Mouse (Mus musculus): Measurements from ENCODE around the gene 9230102O04Rik.

9230102O04Rik gene

GRCm38 (mm10) chr2:9888913-9889650, at the start of gene 9230102O04Rik:
Gene 9230102O04Rik, minus strand, starts transcription at chr2:9889540.
- DNase-seq (ENCODE audit: low read depth, low spot score): no peak

DNA sequence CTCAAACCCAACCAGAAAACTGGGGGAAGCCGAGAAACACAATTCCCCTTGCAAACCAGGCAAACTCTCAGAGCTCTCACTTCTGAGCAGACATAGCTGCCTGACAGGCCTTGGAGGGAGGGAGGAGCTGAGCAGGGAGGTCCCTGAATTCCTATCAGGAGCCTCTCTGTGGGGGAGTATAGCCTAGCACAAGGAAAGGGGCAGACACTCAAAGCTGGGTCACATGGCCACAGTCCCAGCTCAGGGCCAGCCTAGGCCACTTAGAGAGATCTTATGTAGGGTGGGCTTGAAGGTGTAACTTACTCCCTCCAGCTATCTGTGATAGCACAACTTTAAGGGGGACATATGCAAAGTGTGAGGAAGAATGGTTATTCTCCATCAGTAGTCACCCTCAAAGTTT, 46.6 kb upstream of the 9230102O04Rik start:
- no peak for DNase-seq (ENCODE audit: low read depth, low spot score)

GRCm38 (mm10) chr2:9926905-9927283, 37.6 kb upstream of the 9230102O04Rik start:
- no peak for DNase-seq (ENCODE audit: low read depth, low spot score)

DNA sequence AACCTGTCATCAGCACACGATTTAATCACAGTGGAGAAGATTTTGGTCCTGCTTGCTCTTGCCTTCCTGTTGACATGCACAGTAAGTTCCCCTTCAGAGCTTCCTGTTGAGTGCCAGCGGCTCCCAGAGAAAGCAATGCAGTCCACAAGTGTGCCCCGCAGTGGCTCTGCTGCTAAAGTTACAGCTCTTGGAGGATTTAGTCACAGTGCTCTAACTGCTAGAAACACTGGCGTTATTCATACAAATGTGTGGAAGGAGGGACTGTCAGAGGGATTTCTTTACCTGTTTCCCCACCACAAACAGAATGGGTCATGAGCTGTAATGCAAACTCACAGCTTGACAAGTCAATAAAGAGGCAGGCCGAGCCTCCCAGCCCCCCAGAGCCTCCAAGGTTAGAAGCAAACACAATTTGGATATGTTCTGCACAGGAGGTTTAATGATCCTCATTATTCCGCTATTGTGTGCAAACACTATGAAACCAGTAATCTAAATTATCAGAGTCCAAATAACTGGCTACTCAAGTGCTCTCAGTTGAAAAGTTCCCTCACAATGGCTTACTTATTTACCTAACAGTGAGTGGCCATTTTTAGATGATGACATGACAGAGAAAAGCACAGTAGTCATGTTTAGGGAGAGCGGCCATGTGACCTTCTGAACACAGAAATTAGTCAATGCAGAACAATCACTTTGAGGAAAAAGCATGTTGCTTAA, 37.0 kb upstream of the 9230102O04Rik start:
- DNase-seq (ENCODE audit: low read depth, low spot score): no peak

- DNase-seq (ENCODE audit: low read depth, low spot score): no peak
Measured at GRCm38 (mm10) chr2:9918691-9919471, 29.5 kb upstream of the 9230102O04Rik start.

DNA sequence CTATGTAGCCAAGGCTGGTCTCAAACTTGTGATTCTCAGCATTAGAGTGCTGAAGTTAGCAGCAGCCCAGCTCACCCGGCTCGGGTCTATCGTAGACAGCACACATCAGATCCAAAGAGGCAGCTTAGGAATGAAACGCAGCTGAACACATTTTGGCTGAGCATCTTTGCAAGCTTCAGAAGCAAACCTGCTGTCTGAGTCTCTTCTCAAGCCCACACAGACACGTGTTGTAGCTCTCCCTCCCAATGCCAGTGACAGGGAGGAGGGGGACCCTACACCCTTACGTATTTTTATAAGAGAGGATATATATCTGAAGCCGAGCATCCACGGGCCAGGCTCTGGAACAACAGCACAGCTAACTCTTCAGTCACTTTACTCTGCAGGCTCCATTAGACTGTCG, 28.3 kb upstream of the 9230102O04Rik start:
- no peak for DNase-seq (ENCODE audit: low read depth, low spot score)

GRCm38 (mm10) chr2:9905995-9906394, 16.7 kb upstream of the 9230102O04Rik start:
- DNase-seq (ENCODE audit: low read depth, low spot score): no peak

DNA sequence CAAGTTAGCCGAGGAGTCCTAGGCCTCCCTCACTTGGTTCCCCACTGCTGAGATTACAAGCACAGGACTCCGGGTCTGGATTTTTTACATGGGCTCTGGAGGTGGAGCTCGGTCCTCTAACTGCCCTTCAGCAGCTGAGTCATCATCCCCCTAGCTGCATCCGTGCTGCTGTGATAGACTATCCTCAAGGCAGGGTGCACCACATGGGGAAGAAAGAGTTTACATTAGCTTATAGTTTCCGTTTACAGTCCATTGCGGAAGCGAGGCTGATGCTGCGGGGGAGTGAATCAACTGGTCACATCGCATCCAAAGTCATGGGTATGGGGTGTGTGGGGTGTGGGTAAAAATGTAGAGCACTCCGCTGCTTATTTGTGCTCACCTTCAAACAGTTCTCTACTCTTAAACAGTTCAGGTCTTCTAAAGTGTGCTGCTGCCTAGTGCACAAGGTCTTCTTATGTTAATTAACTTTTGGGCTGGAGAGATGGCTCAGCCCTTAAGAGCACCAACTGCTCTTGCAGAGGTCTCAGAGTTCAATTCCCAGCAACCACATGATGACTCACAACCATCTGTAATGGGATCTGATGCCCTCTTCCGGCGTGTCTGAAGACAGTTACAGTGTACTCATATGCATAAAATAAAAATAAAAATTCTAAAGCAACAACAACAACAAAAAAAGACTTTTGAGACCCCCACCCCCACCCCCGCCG, 14.7 kb upstream of the 9230102O04Rik start:
- no peak for DNase-seq (ENCODE audit: low read depth, low spot score)

GRCm38 (mm10) chr2:9897846-9898245, 8.5 kb upstream of the 9230102O04Rik start:
- no peak for DNase-seq (ENCODE audit: low read depth, low spot score)

- DNase-seq (ENCODE audit: low read depth, low spot score): no peak
Measured at GRCm38 (mm10) chr2:9896097-9896770, 6.9 kb upstream of the 9230102O04Rik start.

- DNase-seq (ENCODE audit: low read depth, low spot score): no peak
Measured at GRCm38 (mm10) chr2:9894836-9895593, 5.7 kb upstream of the 9230102O04Rik start.

DNA sequence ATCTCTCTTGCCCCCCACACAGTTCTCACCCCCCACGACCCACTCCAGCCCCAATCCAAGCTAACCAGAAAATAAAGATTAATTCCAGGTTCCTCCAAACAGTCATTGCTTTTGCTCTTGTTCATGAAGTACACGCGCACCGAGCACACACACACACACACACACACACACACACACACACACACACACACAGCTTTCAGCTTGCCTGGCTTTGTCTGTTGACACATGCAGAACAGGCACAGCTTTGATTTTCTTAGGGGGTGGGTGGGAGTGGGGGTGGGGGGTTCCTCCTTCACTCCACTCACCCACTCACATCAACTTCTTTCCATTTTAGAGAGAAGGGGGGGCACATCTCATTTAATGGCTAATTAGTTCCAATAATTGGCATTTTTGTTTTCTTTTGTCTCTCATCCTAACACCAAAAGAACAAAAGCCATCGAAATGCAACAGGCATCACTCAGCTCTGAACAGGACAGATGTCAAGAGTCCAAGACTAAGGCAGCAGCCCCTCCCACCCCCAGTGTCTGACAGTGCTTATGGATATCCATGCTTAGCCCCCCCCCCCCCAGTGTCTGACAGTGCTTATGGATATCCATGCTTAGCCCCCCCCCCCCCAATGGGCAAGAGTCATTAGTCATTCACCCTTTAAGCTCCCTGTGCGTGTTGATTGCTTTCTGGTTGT, 4.1 kb upstream of the 9230102O04Rik start:
- no peak for DNase-seq (ENCODE audit: low read depth, low spot score)

GRCm38 (mm10) chr2:9892541-9892940, 3.2 kb upstream of the 9230102O04Rik start:
- no peak for DNase-seq (ENCODE audit: low read depth, low spot score)

- DNase-seq (ENCODE audit: low read depth, low spot score): no peak
Measured at GRCm38 (mm10) chr2:9890906-9891305, 1.6 kb upstream of the 9230102O04Rik start.

DNA sequence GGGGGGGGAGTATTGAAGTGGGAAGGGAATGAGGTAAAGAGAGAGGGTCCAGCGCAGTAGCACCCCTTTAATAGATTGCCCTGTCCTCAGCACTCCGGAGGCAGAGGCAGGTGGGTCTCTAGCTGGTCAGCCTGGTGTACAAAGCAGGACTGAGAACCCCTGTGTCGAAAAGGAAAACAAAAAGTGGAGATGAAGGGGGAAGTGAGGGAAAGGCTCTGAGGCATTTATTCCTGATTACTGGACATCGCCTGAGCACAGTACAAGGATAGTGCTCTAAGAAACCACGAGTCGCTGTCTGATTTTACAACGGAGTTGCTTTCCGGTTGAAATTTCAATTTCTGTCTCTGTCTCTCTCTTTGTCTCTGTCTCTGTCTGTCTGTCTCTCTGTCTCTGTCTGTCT, 911 bp upstream of the 9230102O04Rik start:
- DNase-seq (ENCODE audit: low read depth, low spot score): no peak

DNA sequence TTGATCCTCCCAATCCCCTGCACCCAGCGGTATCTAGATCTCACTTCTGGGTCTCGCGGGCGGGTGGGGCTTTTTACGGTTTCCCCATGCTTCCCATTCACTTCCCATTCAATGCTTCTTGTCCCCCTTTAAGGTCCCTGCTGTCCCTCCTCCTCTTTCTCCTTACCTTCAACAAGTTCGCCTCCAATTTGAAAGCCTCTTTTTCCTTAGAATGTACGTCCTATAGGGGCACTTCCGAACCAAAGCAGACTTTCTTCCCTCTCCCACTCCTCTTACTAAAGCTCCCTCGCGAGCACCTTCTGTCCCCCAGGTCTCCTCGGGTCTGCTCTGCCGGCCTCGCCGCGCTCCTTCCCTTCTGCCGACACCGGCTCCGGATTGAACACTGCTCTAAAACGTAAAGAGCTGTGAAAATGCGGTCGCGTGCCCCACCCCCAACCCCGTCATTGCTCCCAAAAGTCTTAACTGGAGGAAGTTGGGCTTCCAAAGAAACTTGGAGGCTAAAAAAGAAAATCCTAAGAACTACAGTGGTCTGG, 377 bp upstream of the 9230102O04Rik start, which contains the start of gene Gata3:
Gata3 (minus strand) TSS at position 384 of the 533 bp plus-strand sequence.
- no peak for DNase-seq (ENCODE audit: low read depth, low spot score)

DNA sequence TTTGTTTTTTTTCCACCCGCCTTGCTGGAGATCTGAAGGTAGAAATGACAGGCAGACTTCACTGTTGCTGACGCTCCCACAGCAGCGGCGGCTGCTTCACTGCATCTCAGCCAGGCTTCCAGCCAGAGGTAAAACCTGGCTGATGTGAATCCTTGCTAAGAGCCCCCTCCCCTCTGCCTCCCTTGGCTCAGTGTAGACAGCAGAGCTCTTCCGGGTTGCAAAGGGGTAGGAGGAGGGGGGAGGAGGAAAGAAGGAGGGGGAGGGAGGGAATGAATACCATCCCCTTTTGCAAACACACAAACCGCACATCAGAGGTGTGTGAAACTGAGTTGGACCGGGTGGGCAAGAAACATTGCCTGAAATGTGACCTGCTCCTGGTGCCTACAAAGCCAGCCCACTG, 1.7 kb downstream of the 9230102O04Rik start:
- DNase-seq (ENCODE audit: low read depth, low spot score): no peak

DNA sequence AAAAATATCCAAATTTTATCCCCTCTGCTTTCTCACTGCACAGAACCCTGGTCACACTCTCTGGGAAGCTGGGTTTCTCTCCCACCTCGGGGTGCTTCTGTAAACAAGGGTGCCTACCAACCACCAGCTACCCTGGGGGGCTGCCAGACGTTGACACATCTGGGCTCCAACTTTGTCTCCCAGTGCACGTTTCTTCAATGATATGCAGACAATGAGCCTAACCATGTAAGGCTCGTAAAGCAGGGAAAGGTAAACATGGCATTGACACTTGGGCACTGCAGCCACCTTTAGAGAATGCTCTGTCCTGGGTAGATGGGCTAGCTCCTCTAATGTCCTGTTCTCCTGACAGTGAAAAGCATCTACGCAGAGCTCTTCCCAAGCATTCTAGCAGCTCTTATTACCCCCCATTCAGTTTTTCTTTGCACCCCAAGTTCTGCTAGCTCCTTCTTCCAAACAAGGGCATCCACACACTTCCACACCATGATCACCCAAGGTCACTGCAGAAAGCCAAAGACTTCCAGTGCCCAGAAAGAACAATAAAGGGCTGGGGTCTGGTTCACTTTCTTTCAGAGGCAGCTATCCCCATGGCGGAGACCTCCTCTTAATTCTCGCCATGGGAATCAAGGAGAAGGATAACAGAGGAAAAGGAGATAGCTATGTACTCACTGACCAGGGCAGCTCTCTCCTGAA, 2.3 kb downstream of the 9230102O04Rik start:
- no peak for DNase-seq (ENCODE audit: low read depth, low spot score)

DNA sequence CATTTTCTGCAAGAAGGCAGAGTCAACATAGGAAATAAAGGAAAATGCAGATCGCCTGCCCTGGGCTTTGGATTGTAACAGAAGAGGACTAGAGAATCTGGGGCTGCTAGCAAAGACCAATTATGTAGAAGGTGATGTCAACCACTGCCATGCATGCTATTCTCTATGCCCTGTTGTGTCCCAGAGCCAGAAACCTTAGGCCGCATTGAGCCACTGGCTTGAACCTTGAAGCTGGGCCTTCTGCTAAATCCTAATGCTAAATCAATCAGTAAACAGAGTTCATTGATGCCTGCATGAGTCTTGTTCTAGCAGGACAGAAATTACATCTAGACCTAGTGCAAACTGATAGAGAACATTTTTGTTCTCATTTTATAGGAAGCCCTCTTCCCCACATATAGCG, 3.3 kb downstream of the 9230102O04Rik start:
- DNase-seq (ENCODE audit: low read depth, low spot score): no peak

Measured in retina, postnatal 7 days (tissue).